Mouse (Mus musculus) MEL-GATA-1-ER (cell line): ENCODE data around the gene Spib.

Experiments
- DNase-seq: peaks from one replicate; pipeline ENCODE4 v3.0.0-alpha.2; 2012; ENCODE audit warnings: low read depth; ENCODE audit errors: extremely low read depth

Spib gene

DNA sequence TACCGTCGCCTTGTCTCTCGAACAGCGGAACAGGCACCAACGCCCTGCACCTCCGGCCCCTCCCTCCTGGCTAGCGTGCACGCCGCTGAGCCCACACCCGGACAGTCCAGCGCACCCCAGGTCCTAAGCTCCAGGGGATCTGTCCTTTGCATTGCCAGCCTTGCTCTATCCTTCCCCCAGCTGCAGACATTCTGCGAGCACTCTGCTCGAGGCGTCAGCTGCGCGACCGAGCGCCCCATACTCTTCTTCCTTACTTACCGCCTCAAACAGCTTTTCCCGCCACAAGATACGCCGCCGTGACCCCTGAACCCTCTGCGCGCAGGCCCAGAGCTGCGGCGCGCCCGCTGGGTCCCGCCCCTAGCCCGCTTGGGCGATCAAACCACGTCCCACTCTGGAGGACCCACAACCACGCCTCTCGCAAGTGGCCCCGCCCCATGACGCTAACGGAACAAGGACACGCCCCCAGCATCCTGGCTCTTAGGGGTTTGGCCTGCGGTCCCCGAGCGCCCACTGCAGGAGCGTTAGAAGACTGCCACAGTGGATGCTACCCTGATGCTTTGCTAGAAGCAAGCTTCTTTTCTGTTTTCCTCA is 16.7 kb upstream of the Spib start, which contains the start of gene Pold1:
Gene Pold1 (minus strand): TSS at position 353 of the 591 bp plus-strand sequence.
- DNase-seq, result peak; percentile 92

DNA sequence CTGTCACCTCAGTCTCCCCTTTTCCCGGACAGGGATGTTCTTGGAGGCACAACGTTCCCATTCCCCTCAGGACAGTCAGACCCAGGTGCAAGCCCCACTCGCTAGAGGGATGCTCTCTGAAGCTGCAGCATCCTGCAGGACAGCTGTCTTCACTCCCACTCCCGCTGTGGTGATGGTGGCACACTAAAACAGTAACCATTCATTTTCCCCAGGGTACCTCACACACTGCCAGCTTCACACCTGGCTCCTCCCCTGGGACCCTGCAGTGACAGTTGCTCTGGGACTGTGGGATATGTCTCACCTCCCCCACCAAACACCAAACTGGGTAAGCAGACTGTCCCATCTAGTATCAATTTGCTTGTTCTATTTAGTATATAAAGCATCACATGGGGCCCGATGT is 15.9 kb upstream of the Spib start:
- no peak for DNase-seq

DNA sequence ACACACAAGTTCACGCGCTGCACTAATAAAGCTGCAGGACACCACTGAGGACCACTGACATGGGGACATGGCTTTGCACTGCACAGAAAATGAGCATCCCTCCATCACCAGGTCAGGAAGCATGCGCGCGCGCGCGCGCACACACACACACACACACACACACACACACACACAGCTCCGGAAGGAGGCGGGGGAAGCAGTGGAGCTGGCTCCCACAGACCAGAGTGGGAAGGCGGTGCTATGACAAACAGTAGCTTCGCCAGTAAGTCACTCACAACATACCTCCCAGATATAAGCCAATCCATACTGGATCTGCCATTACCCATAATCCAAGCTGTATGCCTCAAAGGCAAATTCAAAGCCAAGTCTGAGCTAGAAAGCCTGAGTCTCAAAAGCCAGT is 15.2 kb upstream of the Spib start:
- DNase-seq, result no peak

DNA sequence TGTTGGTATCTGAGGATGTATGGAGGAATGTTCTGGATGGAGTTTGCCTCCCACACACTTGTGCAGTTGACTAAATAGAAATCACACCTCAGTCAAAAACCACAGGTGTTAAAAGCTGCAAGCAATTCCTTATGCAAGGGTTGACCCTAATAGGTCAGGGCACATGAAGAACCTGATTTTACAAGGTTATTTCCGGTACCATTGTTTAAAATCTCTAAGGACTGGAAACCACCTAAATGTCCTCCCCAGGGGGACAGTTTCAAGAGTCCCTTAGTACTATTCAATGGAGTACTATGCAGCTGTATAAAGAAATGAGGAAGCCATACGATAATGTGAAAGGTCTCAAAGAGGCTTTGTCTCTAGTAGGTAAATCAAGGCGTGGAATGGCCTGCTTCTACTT is 14.4 kb upstream of the Spib start:
- DNase-seq, result no peak

DNA sequence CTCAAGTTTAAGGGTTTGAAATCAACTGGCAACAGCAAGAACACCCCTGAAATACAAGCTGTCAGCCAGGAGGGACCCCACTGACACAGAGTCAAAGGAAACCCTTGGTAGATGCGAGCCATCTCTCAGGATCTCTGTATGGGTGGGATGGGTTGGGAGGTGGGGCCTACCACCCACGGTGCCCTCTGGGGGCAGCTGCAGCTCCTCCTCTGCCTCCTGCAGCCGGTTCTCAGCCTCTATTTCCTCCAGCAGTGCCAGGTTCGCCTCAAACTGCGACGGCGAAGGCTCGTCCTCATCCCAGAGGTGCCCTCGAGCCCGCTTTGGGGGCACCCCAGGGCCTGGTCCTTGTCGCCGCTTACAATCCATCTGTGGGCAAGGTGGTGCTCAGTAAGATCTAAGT is 11.2 kb upstream of the Spib start:
- DNase-seq, result no peak

DNA sequence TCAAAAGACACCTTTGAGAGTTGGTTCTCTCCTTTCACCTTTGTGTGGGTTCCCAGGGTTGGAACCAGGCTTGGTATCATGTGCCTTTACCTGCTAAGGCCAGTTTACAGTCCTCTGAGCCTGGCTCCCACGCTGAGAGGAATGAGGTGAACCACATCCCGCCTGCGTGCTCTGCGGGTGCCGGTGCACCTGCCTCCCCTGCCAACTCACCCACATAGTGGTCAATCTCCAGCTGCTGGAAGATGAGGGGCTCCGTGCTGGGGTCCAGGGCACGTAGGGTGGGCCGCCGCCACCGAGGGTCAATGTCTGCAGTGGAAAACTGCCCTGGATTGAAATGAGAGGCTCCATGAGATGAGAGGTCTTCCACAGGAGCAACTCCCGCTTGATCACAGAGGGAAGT is 10.7 kb upstream of the Spib start:
- no peak for DNase-seq

DNA sequence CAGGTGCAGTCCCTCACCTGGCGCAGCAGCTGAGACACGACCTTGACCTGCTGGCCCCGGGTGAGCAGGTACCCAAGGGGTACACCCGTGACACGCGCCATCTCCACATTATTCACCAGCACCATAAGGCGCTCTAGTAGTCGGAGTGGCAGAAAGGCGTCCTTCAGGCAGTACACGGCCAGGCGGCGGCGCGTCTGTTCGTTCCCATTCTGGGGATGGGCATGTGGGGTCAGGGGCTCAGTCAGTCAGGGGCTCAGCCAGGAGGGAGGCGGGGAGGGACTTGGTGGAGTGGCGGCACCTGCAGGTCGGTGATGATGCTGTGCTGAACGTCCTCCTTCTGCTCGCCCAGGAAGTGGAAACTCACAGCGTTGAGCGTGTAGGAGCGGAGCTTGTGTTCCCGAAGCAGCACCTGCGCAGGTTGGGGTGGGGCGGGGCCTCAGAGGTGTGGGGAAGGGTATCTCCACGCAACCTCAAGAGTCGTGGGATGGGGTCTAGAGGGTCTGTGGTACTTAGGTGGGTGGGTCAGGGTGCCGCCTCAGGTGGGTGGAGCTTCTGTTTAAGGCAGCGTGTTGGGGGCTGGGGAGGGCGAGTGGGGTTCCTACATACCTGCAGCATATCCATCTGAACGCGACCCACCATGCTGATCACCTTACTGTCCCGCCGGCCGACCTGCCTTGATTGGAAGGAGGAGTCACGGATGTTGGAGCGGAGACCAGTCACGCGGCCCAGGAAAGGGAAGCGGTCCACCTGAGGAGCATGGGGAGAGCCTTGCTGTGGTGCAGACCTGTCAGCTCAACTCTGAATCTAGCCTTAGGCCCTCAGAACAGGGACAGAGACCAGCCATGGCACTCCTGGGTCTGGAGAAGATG is 7.1 kb upstream of the Spib start:
- DNase-seq, result no peak

DNA sequence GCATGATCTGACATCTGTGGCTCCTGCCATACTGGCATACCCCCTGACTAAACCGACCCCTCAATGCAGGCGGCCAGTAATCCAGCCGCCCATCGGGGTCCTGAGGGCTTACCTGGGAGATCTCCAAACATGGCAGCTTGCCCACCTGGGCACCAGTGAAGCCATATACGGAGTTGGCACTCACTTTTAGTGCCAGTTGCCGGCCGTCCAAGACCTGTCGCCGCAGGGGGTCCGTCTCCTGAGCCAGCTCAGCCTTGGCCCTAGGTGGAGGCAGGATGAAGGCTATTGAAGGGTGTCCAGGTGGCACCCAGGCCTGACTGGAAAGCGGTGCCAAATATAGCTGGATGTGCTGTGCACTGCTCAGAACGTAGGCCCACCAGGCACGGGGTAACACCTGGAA is 5.6 kb upstream of the Spib start:
- no peak for DNase-seq

DNA sequence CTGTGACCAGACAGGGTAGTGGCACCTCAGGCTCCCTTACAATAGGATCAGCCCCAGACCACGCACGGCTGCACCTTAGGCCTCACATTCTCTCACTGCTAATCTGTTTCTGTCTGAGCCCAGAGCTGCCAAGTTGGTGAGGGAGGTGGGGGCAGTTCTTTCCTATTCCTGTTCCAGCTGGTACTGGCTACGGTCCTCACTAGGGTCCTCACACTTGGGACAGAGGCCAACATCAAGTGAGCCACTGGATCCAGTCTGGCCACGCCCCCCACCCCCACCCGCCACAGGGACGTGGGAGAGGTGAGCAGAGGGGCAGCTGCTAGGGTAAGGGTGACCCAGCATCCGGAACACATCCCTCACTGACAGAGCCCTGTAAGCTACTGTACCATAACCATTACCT is 5.1 kb upstream of the Spib start:
- DNase-seq, result no peak

DNA sequence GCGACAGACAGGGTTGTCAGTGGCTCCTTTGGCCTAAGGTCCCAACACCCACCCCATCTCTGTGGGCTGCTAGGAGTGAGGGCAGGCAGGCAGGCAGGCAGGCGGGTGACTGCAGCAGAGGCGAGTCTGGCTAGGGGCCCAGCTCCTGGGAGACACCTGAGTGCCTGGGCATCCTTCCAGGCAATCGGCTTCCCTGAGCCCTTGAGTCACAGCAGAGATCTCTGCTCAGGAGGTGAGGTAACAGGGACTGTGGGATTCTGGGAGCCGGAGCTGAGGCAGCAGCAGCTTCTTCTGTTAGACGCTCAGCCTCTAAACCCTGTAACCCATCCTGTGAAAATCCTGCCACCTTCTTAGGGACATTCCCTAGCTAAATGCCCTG is 4.7 kb upstream of the Spib start:
- no peak for DNase-seq

DNA sequence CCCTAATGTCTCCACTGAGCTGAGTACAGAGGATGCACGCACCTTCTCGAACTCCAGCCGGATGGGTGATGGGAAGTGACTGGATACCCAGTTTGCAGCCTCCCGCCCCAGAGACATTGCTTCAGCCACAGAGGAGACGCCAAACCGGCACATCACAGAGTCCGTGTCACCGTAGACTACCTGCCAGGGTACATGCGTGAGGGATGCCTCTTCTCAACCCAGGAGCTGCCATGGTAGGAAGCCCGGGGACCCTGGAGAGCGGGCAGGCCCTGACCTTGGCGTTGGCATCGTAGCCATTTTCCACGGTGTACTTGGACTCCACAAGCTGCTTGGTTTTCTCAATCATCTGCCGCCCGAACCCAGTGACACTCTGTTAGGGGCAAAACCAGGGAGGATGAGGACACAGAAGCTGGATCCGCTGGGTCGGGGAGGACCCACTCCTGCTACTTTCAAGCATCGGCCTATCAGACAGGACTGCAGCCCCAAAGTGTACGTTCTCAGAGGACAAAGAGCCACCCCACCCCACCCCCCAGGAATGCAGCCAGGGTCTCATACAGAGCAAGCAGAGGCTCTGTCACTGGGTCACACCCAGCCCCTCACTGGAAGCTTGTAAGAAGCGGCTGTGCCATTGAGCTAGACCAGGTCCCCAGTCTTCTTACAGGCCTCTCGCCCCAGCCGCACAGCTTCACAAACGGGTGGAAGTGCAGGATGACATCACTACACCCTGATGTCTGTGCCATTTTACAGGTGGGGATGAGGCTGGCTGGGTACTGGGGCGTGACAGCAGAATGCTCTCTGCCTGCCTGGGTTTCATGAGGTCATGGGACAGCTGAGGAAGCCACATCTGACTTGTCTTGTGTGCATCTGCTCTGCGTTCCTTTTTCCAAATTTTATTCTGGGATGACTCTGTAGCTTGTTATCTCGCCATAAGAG is 4.1 kb upstream of the Spib start:
- DNase-seq, result no peak

DNA sequence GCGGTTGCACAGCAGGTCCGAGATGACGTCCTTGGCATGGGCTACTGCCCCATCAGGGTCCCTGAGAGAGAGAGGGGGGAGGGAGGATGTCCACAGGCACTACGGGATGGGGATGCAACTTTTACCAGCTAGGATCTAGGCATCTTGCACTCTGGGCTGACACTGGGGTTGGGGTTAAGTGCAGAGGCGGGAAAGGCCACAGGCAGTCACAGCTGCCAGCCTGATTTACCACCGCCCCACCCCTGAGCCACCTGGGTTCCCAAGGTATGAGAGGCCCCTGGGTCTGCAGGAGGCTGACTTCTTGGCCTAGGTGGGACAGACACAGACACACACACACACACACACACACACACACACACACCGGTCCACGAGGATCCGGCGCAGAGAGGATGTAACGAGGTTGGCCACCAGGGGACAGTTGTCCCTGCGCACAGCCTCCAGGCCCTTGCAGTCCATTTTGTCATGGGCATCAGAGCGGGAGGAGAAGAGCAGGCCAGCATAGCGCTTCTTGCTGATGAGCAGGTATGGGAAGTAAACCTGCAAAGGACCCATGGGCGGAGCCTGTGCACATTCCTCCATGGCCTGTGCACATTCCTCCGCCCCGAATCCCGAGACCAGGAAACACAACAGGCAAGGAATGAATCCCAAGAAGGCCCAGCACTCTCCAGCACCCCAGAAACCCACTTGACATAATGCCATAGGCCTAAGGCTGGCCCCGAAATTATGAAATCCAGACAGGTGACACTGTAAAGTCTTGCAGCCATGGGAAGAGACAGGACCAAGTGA is 3.0 kb upstream of the Spib start:
- no peak for DNase-seq

DNA sequence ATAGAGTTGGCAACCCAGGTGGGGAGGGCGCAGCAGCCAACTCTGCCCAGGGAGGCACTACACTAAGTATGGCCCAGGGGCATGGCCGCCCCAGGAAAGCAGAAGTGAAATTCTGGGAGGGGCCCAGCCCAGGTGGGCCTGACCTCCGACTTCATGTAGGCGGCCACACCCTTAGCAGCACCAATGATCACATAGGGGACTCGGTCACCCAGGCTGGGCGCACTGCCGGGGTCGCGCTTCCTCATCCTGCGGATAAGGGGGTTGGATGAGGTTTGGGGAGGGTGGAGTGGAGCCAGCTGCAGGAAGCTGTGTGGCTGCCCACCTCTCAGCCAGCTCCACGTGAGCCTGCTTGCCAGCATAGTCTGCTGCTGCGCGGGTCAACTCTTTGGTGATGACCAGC is 2.4 kb upstream of the Spib start:
- no peak for DNase-seq

DNA sequence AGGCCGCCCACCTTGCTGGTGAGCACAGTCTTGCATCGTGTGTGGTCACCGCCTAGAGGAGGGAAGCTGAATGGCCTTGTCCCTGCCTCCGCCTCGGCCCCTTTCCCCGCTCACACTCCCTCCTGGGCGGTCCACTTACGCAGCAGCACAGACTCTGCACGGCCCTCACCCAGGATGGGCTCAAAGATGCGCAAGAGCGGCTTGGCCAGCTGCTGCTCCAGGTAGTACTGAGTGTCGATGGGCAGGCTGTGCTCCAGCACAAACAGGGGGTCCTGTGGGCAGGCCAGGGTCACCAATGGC is 1.8 kb upstream of the Spib start:
- DNase-seq, result no peak

DNA sequence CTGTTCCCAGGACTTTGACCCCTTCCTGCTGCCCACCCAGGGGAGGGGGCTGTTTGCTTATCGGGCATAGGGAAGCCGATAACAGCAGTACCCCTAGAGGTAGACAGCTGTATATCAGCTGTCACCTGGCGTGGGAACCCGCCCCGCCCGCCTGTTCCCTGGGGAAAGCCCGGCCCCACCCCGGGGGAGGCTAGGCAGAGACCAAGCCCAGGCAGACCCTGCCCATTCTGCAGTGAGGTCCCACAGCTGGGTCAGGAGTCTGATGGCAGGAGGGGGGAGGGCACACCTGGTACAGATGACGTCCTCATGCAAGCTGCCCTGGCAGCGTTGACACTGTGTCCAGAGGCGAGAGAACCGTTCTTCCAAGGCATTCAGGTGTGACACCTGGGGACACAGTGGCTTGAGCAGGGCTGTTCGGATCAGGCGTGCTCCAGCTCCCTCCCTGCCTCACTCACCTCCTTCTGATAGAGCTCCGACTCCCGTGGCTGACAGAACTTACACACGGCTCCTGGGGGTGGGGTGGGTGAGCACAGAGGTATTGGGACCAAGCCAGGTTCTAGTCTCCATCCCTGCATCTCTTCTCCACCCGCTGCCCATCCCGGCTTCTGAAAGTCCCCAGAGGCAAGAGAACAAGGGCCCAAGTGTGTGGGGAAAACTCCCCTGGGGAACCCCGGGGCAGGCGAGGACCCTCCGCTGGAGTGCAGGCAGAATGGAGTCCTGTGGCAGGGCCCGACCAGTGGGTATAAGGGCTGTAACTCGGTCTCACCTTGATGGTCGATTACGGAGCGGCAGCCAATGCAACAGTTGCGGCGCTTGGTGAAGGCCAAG is 1.3 kb upstream of the Spib start:
- DNase-seq, result no peak

DNA sequence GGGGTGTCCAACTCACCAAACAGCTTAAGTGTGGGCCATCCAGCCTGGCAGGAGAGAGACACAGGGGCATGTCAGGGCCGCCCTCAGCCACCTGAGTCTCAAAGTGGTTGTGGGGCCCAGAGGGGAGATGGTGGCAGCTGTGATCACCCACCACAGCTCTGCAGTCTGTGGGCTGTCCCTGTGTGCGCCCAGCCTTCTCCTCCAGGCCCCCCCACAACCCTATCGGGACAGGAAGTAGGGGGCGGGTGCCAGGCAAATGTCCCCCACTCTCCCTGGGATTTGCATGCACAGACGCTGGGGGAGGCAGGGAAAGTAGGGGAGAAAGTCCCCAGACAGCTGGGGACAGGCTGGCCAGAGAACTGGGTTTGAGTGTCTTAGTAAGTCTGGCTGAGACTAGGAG is 664 bp downstream of the Spib start:
- no peak for DNase-seq

DNA sequence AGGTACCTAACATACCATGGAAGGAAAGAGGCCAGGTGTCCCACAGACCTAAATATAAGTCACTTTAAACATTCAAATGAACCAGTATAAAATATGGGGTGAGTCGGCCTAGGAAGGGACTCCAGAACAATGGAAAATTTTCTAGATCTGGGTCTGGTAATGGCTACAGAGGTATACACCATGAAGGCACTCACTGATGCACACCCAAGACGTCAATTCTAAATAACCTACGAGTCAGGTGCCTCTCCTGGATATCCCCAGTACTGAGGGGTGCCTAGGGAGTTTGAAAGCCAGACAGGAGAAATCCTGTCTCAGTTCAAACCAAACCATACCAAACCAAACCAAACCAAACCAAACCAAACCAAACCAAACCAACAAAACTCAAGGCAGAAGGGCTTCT is 1.4 kb downstream of the Spib start:
- no peak for DNase-seq

DNA sequence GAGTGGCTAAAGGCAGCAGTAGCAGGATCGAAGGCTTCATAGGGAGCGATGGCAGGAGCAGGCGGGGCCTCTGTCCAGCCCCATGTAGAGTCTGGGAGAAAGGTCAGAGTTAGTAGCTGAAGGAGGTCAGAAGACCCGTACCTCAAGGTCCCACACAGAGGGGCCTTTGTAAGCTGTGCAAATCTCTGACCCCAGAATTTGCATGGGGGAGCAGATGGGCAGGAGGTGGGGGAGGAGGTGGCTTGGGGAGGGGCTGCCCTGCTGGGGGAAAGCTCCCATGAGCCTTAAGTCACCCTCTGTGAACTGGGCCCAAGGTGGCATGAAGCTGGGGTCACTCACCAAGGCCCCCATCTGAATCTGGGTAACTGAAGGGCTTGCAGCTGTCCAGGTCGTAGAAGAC is 2.4 kb downstream of the Spib start:
- DNase-seq, result no peak

DNA sequence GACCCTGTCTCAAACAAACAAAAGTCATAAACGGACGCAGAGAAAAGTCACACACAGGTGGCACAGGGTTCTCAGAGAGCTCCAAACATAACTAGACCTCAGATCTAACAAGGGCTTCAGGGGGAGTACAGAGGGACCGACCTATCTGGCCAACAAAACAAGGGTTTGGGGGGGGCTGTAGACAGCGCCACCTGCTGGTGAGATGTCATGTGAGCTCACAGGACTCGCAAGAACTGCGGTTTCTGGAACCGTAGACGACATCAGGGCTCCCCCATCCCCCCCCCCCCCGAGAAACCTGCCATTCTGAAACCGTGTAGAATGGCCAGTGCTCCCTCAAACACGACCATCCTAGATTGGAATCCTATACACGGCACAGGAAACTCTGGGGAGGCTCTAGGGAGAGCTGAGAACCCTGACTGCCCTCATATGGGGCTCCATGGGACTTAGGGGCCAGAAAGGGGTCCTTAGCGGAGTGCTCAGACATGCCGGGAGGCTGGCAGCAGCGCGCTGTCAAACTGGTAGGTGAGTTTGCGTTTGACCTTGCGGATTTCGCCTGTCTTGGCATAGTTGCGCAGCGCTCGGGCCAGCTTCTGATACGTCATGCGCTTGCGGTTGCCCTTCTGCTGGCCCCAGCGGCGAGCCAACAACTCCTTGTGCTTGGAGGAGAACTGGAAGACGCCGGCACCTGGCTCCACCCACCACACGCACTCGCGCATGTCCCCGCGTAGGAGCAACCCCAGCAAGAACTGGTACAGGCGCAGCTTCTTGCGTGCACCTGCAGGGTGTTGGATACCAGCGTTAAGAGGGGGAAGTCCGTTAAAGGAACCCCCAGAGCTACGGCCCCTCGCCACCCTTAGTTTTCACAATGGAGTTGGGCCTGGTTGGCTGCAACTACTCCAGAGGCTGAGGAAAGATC is 4.1 kb downstream of the Spib start:
- DNase-seq, result peak; percentile 76
